Mouse (Mus musculus): ENCODE measurements at regions not wholly inside any gene's neighbourhood (a gene's known extent, or its start where the extent isn't known, plus 50 kb on each side); places are given as distances from the start of the nearest gene placed in this dataset.

- no peak for DNase-seq (ENCODE audit: low spot score in 2 of 2)
Measured at GRCm38 (mm10) chr13:47858946-47859345, 402.1 kb upstream of the Id4 start.

- DNase-seq (ENCODE audit: low spot score in 2 of 2) = no peak
Measured at GRCm38 (mm10) chr13:47860316-47860715, 400.7 kb upstream of the Id4 start.

DNA sequence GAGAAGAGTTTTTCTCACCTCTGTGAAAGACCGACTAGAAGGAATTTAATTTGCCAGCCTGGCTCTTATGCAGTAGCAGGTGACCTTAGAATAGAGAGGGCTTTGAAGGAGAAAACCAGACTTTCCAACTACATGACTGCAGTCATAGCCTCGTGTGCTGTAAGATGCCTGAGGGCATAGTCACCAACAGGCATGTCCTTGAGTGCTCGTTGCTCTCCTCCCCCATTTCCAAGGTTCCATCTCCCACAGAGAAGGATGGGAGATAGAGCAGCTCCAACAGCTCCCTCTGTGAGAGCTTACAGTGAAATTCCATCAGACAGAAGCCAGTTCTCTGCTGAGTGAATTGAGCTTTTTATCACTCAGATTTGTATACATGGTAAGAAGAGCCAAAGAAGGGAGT is 398.1 kb upstream of the Id4 start:
- no peak for DNase-seq (ENCODE audit: low spot score in 2 of 2)

DNA sequence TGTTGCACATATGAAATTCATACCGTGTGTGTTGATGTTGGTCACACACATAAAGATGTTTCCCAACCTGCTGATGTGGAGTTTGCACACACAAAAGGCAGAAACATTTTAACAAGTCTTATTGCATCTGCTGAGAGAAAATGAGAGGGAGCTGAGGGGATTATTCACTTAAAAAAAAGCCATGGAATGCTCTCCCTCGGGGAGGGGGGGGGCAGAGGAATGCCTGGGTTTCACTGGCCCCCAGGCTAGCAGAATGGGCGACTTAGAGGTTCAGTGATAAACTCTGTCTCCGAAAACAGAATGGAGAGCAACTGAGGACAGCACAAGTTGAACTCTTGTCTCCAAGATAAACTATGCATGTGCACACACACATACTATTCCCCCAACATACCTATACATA is 392.4 kb upstream of the Id4 start:
- no peak for DNase-seq (ENCODE audit: low spot score in 2 of 2)

DNA sequence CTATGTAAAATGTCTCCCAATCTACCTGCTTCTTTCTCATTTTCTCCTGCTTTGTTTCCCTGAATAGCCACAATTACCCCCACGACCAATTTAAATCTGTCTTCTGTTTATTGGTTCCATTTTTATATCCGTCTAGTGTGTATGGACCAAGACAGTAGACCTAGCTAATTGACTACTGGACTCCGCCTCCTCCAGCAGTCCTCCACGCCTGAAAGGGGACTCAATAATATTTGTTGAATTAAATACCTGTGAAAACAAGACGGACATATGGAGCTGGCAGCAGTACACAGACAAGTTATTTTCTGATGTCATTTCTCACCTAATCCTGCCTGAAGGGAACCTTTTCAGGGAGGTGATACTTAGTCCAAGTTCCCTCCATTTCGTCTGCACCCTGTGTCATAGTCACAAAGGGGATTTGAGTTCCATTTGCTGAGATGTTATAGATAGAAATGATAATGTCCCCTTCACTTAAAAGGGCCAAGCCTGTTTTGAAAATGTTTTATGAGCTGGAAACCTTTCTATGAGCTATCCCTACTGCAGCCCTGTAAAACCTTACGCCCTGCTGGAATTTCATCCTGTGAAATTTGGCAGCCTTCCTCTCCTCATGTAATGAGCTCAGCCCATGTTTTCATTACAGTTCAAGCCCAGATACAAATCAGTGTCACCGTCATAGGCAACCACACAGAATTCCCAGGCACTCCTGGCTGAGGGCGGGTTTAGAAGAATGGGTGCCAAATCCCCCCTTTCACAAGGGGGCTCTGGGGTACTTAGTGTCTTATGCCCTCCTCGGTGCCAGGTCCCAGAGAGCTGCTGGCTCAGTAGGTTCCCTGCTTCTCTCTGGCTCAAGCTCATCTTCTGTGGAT is 391.1 kb upstream of the Id4 start:
- no peak for DNase-seq (ENCODE audit: low spot score in 2 of 2)

GRCm38 (mm10) chr13:47872645-47873044 is 388.4 kb upstream of the Id4 start:
- no peak for DNase-seq (ENCODE audit: low spot score in 2 of 2)

- DNase-seq (ENCODE audit: low spot score in 2 of 2) = no peak
Measured at GRCm38 (mm10) chr13:47892569-47892968, 368.5 kb upstream of the Id4 start.

GRCm38 (mm10) chr13:47894331-47894730 is 366.7 kb upstream of the Id4 start:
- DNase-seq (ENCODE audit: low spot score in 2 of 2) = no peak

DNA sequence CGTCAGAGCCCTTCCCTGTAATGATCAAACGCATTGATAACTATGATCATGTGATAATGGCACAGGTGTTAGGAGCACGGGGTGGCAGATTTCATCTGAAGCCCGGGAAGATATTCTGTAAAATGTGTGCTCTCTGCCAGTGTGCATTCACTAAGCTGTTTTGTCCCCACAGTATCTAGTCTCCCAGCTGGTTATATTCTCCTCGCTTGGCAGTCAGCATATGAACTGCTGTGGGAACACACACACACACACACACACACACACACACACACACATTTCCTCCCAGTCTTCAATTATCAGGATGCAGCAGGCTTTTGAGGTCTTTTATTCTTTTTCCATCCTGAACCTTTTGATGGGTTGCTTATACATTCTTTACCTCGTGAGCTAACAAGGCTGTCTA is 365.8 kb upstream of the Id4 start:
- DNase-seq (ENCODE audit: low spot score in 2 of 2) = peak; percentile 25 to 34

GRCm38 (mm10) chr13:47896646-47897045 is 364.4 kb upstream of the Id4 start:
- peak in 1 of 2 experiments; percentile 19 for DNase-seq (ENCODE audit: low spot score in 2 of 2)

DNA sequence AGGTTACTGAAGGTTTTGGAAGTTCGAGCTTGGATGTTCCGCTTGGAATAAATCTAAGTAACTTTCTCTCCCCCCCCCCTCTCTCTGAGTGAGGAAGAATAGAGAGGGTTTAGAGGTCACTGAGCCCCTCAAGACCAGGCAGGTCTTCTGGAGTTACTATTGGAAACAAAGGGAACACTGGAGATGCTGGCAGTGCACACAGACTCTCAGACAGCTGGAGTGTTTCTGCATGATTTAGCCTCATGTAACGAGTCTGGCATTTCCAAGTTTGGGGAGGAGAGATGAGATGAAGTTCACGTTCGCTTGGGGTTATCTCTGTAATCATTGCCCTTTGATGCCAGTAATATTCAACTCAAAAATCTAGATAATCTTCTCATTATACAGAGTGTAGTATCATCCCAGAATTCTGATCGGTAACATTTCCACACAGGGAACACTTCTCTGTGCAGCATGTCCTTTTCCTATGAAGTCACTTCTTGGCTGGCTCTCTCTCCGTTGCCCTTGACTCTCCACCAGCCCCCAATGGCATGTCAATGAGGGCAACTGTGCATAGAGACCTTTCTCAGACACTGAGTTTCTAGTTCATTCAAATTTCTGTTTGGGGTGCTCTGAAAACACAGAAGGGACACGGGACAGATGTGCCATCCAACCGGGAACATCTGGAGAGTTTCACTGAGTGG is 351.0 kb upstream of the Id4 start:
- peak in 1 of 2 experiments; percentile 20 for DNase-seq (ENCODE audit: low spot score in 2 of 2)

DNA sequence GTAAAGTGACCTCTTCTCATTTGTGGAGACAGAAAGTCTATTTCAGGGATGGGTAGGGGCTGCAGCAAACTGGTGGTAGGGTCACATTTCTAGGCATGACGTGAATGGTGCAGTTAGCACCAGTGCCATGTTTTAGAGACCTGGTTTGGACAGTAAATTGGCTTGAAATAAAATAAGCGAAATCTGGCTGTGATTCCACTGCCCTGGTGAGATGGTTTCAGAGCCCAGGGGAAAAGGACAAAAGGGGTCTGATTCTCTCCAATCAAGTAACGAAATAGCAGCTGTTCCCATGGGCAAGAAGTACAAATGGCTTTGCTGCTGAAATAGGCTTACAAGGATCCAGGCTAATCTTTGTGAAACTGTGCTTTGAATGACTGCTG is 350.5 kb upstream of the Id4 start:
- peak in 1 of 2 experiments; percentile 9 for DNase-seq (ENCODE audit: low spot score in 2 of 2)

DNA sequence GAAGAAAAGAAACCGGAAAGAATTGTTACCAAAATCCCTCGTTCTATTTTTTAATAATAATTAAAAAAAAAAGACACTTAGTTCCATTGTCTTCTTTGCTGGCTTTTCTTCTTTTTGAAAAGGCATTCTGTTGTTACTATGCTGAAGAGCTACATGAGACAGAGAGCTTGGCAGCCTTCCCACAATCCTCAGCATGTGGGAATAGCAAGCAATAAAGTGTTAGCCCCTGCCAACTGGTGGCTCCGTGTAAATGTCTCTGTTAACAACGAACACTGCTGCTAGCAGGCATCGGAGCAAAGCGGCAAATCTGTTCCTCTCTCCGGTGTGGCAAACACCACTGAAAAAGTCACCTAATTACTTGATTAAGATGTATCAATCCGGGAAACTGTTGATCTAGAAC is 344.6 kb upstream of the Id4 start:
- peak; percentile 72 to 81 for DNase-seq (ENCODE audit: low spot score in 2 of 2)

DNA sequence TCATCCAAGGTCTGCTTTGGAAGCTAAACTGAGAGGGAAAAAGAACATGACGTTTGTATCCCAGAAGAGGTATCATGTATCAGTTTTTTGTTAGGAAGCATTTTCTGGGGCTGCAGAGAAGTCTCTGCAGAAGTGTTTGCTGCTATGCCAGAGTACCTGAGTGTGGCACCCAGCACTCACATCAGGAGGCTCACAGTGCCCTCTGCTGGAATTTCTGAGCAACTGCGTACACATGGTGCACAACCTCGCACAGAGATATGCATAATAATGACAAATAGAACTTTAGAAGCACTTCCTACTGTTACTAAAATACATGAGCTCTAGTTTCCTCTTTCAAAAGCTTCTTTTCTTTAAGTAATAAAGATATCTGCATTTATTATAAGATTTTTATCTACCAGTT is 343.7 kb upstream of the Id4 start:
- no peak for DNase-seq (ENCODE audit: low spot score in 2 of 2)

- DNase-seq (ENCODE audit: low spot score in 2 of 2) = no peak
Measured at GRCm38 (mm10) chr13:47921044-47921443, 340.0 kb upstream of the Id4 start.

DNA sequence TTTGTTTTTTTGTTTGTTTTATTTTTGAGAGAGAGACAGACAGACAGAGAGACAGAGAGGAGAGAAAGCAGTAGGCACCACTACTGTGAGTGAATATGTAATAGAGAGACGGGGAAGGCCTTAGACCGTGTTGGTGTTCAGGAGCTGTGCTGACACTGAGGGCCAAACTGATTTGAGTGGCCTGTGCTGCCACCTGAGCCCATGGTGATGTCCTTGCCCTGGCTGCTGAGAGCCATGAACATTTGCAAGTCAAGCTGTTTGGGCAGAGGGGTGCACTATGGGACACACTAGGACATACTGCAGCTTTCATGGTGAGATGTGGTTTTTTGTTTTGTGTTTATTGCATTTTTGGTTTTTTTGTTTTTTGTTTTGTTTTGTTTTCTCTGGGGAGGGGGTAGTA is 320.3 kb upstream of the Id4 start:
- no peak for DNase-seq (ENCODE audit: low spot score in 2 of 2)

- peak; percentile 4 to 11 for DNase-seq (ENCODE audit: low spot score in 2 of 2)
Measured at GRCm38 (mm10) chr13:47942368-47942787, 318.6 kb upstream of the Id4 start.

DNA sequence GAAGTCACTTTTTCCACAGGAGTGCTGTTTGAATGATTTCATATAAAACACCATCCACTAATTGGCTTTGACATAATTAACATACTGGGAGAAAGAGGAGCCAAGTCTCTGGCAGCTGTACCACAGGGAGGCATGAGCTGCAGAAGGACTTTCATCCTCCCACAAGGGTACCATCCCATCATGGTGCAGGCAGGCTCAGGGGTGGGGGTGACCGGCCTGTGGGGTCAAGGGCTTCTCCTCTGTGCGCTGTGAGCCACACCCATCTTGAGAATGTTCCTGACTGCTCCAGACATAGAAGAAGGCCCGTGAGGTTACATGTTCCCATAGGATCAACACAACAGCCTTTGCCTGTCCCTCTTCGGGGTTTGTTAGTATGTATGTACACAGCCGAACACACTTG is 317.4 kb upstream of the Id4 start:
- no peak for DNase-seq (ENCODE audit: low spot score in 2 of 2)

GRCm38 (mm10) chr13:47948098-47948865 is 312.7 kb upstream of the Id4 start:
- DNase-seq (ENCODE audit: low spot score in 2 of 2) = peak in 1 of 2 experiments; percentile 16

- no peak for DNase-seq (ENCODE audit: low spot score in 2 of 2)
Measured at GRCm38 (mm10) chr13:47950456-47950855, 310.6 kb upstream of the Id4 start.

GRCm38 (mm10) chr13:47951043-47951442 is 310.0 kb upstream of the Id4 start:
- peak in 1 of 2 experiments; percentile 9 for DNase-seq (ENCODE audit: low spot score in 2 of 2)

- no peak for DNase-seq (ENCODE audit: low spot score in 2 of 2)
Measured at GRCm38 (mm10) chr13:47952946-47953345, 308.1 kb upstream of the Id4 start.

Measured in layer of hippocampus, adult 8-10 months (tissue).